Mouse (Mus musculus) heart, postnatal 0 days (tissue): ENCODE measurements around the gene Rnf32. TPM values are rescaled to one million over a fixed set of nuclear protein-coding genes. Genes with fewer than 3 reads are reported as not detected.
A peak's percentile ranks its signal among the peaks of the same experiment; 100 is the strongest.

Experiments
- ATAC-seq: fragments of 200-750 bp; cut with Nextera tagmentation; 2 replicates; pipeline ENCODE4 v1.8.0; 2017; ENCODE audit warnings: low read depth, moderate number of reproducible peaks, moderate library complexity; ENCODE audit not compliant: insufficient read depth
- DNase-seq: peaks from one replicate; pipeline ENCODE4 v3.0.0-alpha.2; 2016; ENCODE audit warnings: low spot score
- H3K27ac ChIP-seq: fragments of 300-500 bp; sonication (generic); 2 replicates; pipeline ENCODE4 v1.5.1; 2014; ENCODE audit warnings: low read depth, mild to moderate bottlenecking
- H3K27me3 ChIP-seq: fragments of 300-500 bp; sonication (generic); 2 replicates; pipeline ENCODE4 v1.6.1; 2014; ENCODE audit warnings: low read length, mixed read lengths; ENCODE audit not compliant: control insufficient read depth, insufficient read depth
- H3K36me3 ChIP-seq: fragments of 300-500 bp; sonication (generic); replicated peaks from 2 replicates; pipeline ENCODE4 v1.6.1; 2014; ENCODE audit warnings: low read length, mixed read lengths; ENCODE audit not compliant: control insufficient read depth, insufficient read depth
- H3K4me1 ChIP-seq: fragments of 300-500 bp; sonication (generic); 2 replicates; pipeline ENCODE4 v1.6.1; 2014; ENCODE audit warnings: antibody characterized with exemption; ENCODE audit not compliant: control insufficient read depth, insufficient read depth
- H3K4me2 ChIP-seq: fragments of 300-500 bp; sonication (generic); 2 replicates; pipeline ENCODE4 v1.6.1; 2014; ENCODE audit warnings: low read depth, mild to moderate bottlenecking, low read length, moderate library complexity
- H3K4me3 ChIP-seq: fragments of 300-500 bp; sonication (generic); 2 replicates; pipeline ENCODE4 v1.5.1; 2014; ENCODE audit warnings: low read depth, low read length
- H3K9ac ChIP-seq: fragments of 300-500 bp; sonication (generic); replicated peaks from 2 replicates; pipeline ENCODE4 v1.6.1; 2014; ENCODE audit warnings: low read depth, low read length, mixed read lengths
- H3K9me3 ChIP-seq: fragments of 300-500 bp; sonication (generic); replicated peaks from 2 replicates; pipeline ENCODE4 v1.6.1; 2016; ENCODE audit warnings: low read length; ENCODE audit not compliant: control insufficient read depth
- CTCF ChIP-seq: IDR thresholded peaks from 2 replicates; pipeline ENCODE4 v1.5.1; 2016; ENCODE audit warnings: antibody characterized with exemption, control low read depth, low read depth
- EP300 ChIP-seq: IDR thresholded peaks from 2 replicates; pipeline ENCODE4 v1.6.1; 2016; ENCODE audit warnings: antibody characterized with exemption, low read depth
- WGBS: fragments of 180-500 bp; shearing (Covaris S2); extraction: QIAGEN DNeasy Blood & Tissue Kit; methylation state at CpG from one replicate; pipeline ENCODE4 v1.1.7; 2014; 5-methylcytosine and 5-hydroxymethylcytosine counted together
- polyA plus RNA-seq: library from polyadenylated mRNA; unstranded; fragments of >200 nt; fragmentation: Nextera tagmentation; extraction: Ambion mirVana; gene quantifications from 2 replicates; pipeline ENCODE4 v1.2.1, GENCODE M21; 2015
- total RNA-seq: library from RNA; depleted of rRNA; stranded (reverse); fragments of >200 nt; gene quantifications from 2 replicates; pipeline ENCODE4 v1.2.3, GENCODE M21; 2014; ENCODE audit warnings: low replicate concordance; rRNA removed

Rnf32 gene
- total RNA-seq (0.70 and 3.9 TPM in 2 replicates), polyA plus RNA-seq (0.42 and 0.96 TPM in 2 replicates)

- ATAC-seq (peak; percentile 87), DNase-seq (peak; percentile 35)
- TF ChIP-seq CTCF (no peak), EP300 (no peak)
- Histone ChIP-seq H3K9ac (peak within 1 kb of the TSS; percentile 33; the same call in 1 of the 2 replicates), H3K27ac (no peak within 1 kb of the TSS), H3K36me3 (no peaks in the 10 kb centered on the region), H3K4me2 (peak within 1 kb of the TSS; percentile 96), H3K9me3 (no peaks in the 10 kb centered on the region), H3K4me3 (peak within 1 kb of the TSS; percentile 66), H3K4me1 (peaks cover 12% of the 10 kb centered on the region; the same call in 1 of the 2 replicates), H3K27me3 (no peaks in the 10 kb centered on the region)
- under 1% methylated on average over 67 of the region's 70 CpGs for WGBS
Observed at GRCm38 (mm10) chr5:29195570-29196263, at the start of gene Rnf32. Rnf32 (plus strand) TSS chr5:29195992.

GRCm38 (mm10) chr5:29150146-29150545 is 45.6 kb upstream of the Rnf32 start:
- Histone ChIP-seq H3K4me2 (no peak overlapping the region), H3K36me3 (no peaks in the 10 kb centered on the region), H3K4me3 (no peak overlapping the region), H3K27ac (no peak overlapping the region), H3K9ac (no peak overlapping the region), H3K9me3 (no peaks in the 10 kb centered on the region), H3K27me3 (no peaks in the 10 kb centered on the region), H3K4me1 (no peaks in the 10 kb centered on the region)
- no peak for TF ChIP-seq CTCF
- no peak for TF ChIP-seq EP300
- DNase-seq (no peak), ATAC-seq (no peak)
- WGBS: 62% methylated on average over 4 of the region's 4 CpGs

GRCm38 (mm10) chr5:29159849-29160248 is 35.9 kb upstream of the Rnf32 start:
- Histone ChIP-seq H3K4me1 (no peaks in the 10 kb centered on the region), H3K4me3 (no peak overlapping the region), H3K4me2 (no peak overlapping the region), H3K27me3 (no peaks in the 10 kb centered on the region), H3K9me3 (no peaks in the 10 kb centered on the region), H3K27ac (no peak overlapping the region), H3K36me3 (no peaks in the 10 kb centered on the region), H3K9ac (no peak overlapping the region)
- TF ChIP-seq EP300: no peak
- TF ChIP-seq CTCF: no peak
- WGBS: 20% methylated on average over 1 of the region's 1 CpGs
- DNase-seq: no peak
- no peak for ATAC-seq

GRCm38 (mm10) chr5:29166947-29167346 is 28.8 kb upstream of the Rnf32 start:
- no peaks in the 10 kb centered on the region for H3K9me3 ChIP-seq
- no peaks in the 10 kb centered on the region for H3K36me3 ChIP-seq
- no peak overlapping the region for H3K9ac ChIP-seq
- DNase-seq (no peak), ATAC-seq (no peak)
- H3K27me3 ChIP-seq: no peaks in the 10 kb centered on the region
- H3K4me2 ChIP-seq: no peak overlapping the region
- no peak overlapping the region for H3K27ac ChIP-seq
- no peaks in the 10 kb centered on the region for H3K4me1 ChIP-seq
- no peak overlapping the region for H3K4me3 ChIP-seq
- no peak for TF ChIP-seq CTCF
- no peak for TF ChIP-seq EP300
- WGBS: 69% methylated on average over 2 of the region's 2 CpGs

GRCm38 (mm10) chr5:29170193-29170592 is 25.6 kb upstream of the Rnf32 start:
- Histone ChIP-seq H3K9me3 (no peaks in the 10 kb centered on the region), H3K9ac (no peak overlapping the region), H3K4me2 (no peak overlapping the region), H3K4me3 (no peak overlapping the region), H3K27ac (no peak overlapping the region), H3K36me3 (no peaks in the 10 kb centered on the region), H3K4me1 (no peaks in the 10 kb centered on the region), H3K27me3 (no peaks in the 10 kb centered on the region)
- TF ChIP-seq EP300 (no peak), CTCF (no peak)
- DNase-seq (no peak), ATAC-seq (no peak)
- WGBS: 79% methylated on average over 6 of the region's 6 CpGs

GRCm38 (mm10) chr5:29171165-29171564 is 24.6 kb upstream of the Rnf32 start:
- no peaks in the 10 kb centered on the region for H3K9me3 ChIP-seq
- no peaks in the 10 kb centered on the region for H3K36me3 ChIP-seq
- H3K4me1 ChIP-seq: no peaks in the 10 kb centered on the region
- H3K27ac ChIP-seq: no peak overlapping the region
- TF ChIP-seq CTCF (no peak), EP300 (no peak)
- H3K27me3 ChIP-seq: no peaks in the 10 kb centered on the region
- H3K4me2 ChIP-seq: no peak overlapping the region
- ATAC-seq (no peak), DNase-seq (no peak)
- no peak overlapping the region for H3K4me3 ChIP-seq
- no peak overlapping the region for H3K9ac ChIP-seq
